Mouse (Mus musculus): Measurements from ENCODE around the gene Wnt3a. TPM values are rescaled to one million over a fixed set of nuclear protein-coding genes. Genes with fewer than 3 reads are reported as not detected.
A peak's percentile ranks its signal among the peaks of the same experiment; 100 is the strongest.

The Wnt3a gene
- polyA plus RNA-seq, 1 experiment from 2014 or later, result not detected

- 4% methylated on average over 57 of the region's 59 CpGs for WGBS
Measured at GRCm38 (mm10) chr11:59228122-59228953, 62.2 kb downstream of the Wnt3a start, which contains the start of gene Arf1. Arf1 (minus strand) TSS chr11:59228270.

DNA sequence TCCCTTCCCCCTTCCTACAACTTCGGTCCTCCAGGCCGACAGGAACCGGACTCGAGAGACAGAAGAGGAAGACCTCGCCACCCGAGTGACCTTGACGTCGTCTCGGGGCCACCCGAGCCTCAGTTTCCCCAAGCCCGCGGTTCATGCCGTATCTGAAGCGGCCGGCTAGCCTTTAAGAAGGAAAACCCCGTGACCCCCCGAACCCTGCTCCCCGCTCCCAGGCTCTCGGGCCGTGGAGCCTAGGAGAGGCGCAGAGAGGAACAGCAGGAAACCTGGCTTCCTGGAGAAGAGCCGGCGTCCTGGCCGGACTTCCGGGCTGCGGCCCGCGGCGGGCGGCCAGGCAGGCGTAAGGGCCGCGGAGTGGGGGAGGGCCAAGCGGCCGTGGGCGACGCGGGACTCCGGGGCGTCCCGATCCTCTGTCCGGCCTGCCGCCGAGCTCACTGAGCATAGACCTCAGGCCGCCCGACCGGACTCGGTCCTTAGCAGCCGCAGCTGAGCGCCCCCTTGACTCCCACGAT, 62.9 kb downstream of the Wnt3a start:
- under 1% methylated on average over 49 of the region's 51 CpGs for WGBS
- H3K36me3 ChIP-seq (ENCODE audit: control insufficient read depth, insufficient read depth), result peaks cover 4% of the 10 kb centered on the region; the same call in 1 of the 2 replicates
- TF ChIP-seq CTCF (IDR thresholded peaks at IDR 0.05; ENCODE audit: low read depth), result no peak

More at GRCm38 (mm10) chr11:59228122-59228953, 62.2 kb downstream of the Wnt3a start, which contains the start of gene Arf1:
- Histone ChIP-seq H3K27me3 (replicated peaks; ENCODE audit: control insufficient read depth, insufficient read depth, low read length) (no peaks in the 10 kb centered on the region), H3K4me2 (replicated peaks; ENCODE audit: low read depth) (peak within 1 kb of the TSS; percentile 74), H3K36me3 (ENCODE audit: control insufficient read depth, insufficient read depth) (peaks cover 4% of the 10 kb centered on the region; the same call in 1 of the 2 replicates), H3K9ac (ENCODE audit: low read depth, low read length) (peak within 1 kb of the TSS; percentile 100), H3K4me3 (ENCODE audit: low read depth, low read length) (peak within 1 kb of the TSS; percentile 99), H3K4me1 (replicated peaks; ENCODE audit: control insufficient read depth, insufficient read depth, low read length) (peaks cover 9% of the 10 kb centered on the region; the same call in 1 of the 2 replicates), H3K27ac (ENCODE audit: low read depth, low read length) (peak within 1 kb of the TSS; percentile 100), H3K9me3 (ENCODE audit: control insufficient read depth) (no peaks in the 10 kb centered on the region)
- ATAC-seq, result peak; percentile 93
- 0 out of 2 replicates have a peak, but pooled peaks have one; percentile 13 for TF ChIP-seq CTCF (IDR thresholded peaks at IDR 0.05; ENCODE audit: low read depth)

GRCm38 (mm10) chr11:59226787-59227603, 63.6 kb downstream of the Wnt3a start:
- peaks cover 17% of the 10 kb centered on the region; the same call in 1 of the 2 replicates for H3K4me1 ChIP-seq (replicated peaks; ENCODE audit: control insufficient read depth, insufficient read depth, low read length)
- peak overlapping the region; percentile 100 for H3K27ac ChIP-seq (ENCODE audit: low read depth, low read length)
- 1% methylated on average over 21 of the region's 21 CpGs for WGBS
- H3K9me3 ChIP-seq (ENCODE audit: control insufficient read depth), result no peaks in the 10 kb centered on the region
- peaks cover 4% of the 10 kb centered on the region; the same call in 1 of the 2 replicates for H3K36me3 ChIP-seq (ENCODE audit: control insufficient read depth, insufficient read depth)
- no peaks in the 10 kb centered on the region for H3K27me3 ChIP-seq (replicated peaks; ENCODE audit: control insufficient read depth, insufficient read depth, low read length)
- peak overlapping the region; percentile 100 for H3K9ac ChIP-seq (ENCODE audit: low read depth, low read length)
- no peak for TF ChIP-seq CTCF (IDR thresholded peaks at IDR 0.05; ENCODE audit: low read depth)
- no peak for ATAC-seq
- H3K4me2 ChIP-seq (replicated peaks; ENCODE audit: low read depth), result peak overlapping the region; percentile 74
- peak overlapping the region; percentile 99 for H3K4me3 ChIP-seq (ENCODE audit: low read depth, low read length)

More for the DNA sequence above, 62.9 kb downstream of the Wnt3a start:
- Histone ChIP-seq H3K4me1 (replicated peaks; ENCODE audit: control insufficient read depth, insufficient read depth, low read length) (peaks cover 12% of the 10 kb centered on the region; the same call in 1 of the 2 replicates), H3K4me3 (ENCODE audit: low read depth, low read length) (peak overlapping the region; percentile 99), H3K4me2 (replicated peaks; ENCODE audit: low read depth) (peak overlapping the region; percentile 74), H3K9ac (ENCODE audit: low read depth, low read length) (peak overlapping the region; percentile 100), H3K27me3 (replicated peaks; ENCODE audit: control insufficient read depth, insufficient read depth, low read length) (no peaks in the 10 kb centered on the region), H3K27ac (ENCODE audit: low read depth, low read length) (peak overlapping the region; percentile 100), H3K9me3 (ENCODE audit: control insufficient read depth) (no peaks in the 10 kb centered on the region)
- ATAC-seq, result peak; percentile 65

DNA sequence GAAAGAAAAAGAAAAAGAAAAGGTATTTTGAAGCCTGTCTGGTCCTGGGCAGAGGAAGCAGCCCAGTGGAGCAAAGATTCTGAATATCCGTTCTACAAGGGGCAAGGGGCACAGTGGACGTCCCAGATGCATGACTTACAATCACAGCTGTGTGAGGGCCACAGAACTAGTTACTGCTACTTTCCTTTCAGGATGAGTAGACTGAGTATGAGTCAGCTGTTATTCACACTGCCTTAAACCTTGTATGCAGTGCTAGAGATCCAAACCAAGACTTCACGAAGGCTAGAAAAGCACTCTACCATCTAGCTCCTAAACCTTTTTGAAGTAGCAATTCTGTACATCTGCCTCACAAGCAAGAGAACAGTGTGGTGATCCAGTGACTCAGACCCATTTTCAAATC, 64.3 kb downstream of the Wnt3a start:
- peaks cover 4% of the 10 kb centered on the region; the same call in 1 of the 2 replicates for H3K36me3 ChIP-seq (ENCODE audit: control insufficient read depth, insufficient read depth)
- 10% methylated on average over 3 of the region's 3 CpGs for WGBS
- 0 out of 2 replicates have a peak overlapping the region, but pooled peaks have one; percentile 100 for H3K9ac ChIP-seq (ENCODE audit: low read depth, low read length)
- H3K27ac ChIP-seq (ENCODE audit: low read depth, low read length), result peak overlapping the region; percentile 1
- no peak for TF ChIP-seq CTCF (IDR thresholded peaks at IDR 0.05; ENCODE audit: low read depth)
- no peaks in the 10 kb centered on the region for H3K9me3 ChIP-seq (ENCODE audit: control insufficient read depth)
- peak overlapping the region; percentile 74 for H3K4me2 ChIP-seq (replicated peaks; ENCODE audit: low read depth)
- no peaks in the 10 kb centered on the region for H3K27me3 ChIP-seq (replicated peaks; ENCODE audit: control insufficient read depth, insufficient read depth, low read length)
- peak overlapping the region; percentile 99 for H3K4me3 ChIP-seq (ENCODE audit: low read depth, low read length)
- peaks cover 24% of the 10 kb centered on the region; the same call in 1 of the 2 replicates for H3K4me1 ChIP-seq (replicated peaks; ENCODE audit: control insufficient read depth, insufficient read depth, low read length)
- ATAC-seq, result no peak

DNA sequence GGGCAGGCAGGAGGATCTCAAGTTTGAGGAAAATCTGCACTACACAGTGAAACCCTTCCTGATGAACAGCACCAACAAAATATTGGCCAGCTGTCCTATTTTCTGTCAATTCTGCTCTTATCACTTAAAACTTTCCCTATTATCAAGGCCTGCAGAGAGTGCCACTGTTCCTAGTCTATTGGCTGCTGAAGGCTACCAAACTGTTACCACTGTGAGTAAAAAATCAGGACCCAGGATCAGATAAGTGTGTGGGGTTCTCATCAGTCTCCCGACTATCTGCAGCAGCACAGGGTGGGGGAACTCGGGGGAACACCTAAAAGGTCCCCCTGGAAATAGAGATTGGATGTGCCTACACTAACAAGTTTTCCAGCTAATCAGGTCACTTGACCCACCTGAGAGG, 65.4 kb downstream of the Wnt3a start:
- Histone ChIP-seq H3K4me3 (ENCODE audit: low read depth, low read length) (peak overlapping the region; percentile 4; the same call in 1 of the 2 replicates), H3K9me3 (ENCODE audit: control insufficient read depth) (no peaks in the 10 kb centered on the region), H3K27ac (ENCODE audit: low read depth, low read length) (no peak overlapping the region; the same call in 1 of the 2 replicates), H3K4me1 (replicated peaks; ENCODE audit: control insufficient read depth, insufficient read depth, low read length) (peaks cover 24% of the 10 kb centered on the region; the same call in 1 of the 2 replicates), H3K27me3 (replicated peaks; ENCODE audit: control insufficient read depth, insufficient read depth, low read length) (no peaks in the 10 kb centered on the region), H3K36me3 (ENCODE audit: control insufficient read depth, insufficient read depth) (peaks cover 4% of the 10 kb centered on the region; the same call in 1 of the 2 replicates), H3K4me2 (replicated peaks; ENCODE audit: low read depth) (peak overlapping the region; percentile 74), H3K9ac (ENCODE audit: low read depth, low read length) (no peak overlapping the region)
- TF ChIP-seq CTCF (IDR thresholded peaks at IDR 0.05; ENCODE audit: low read depth), result no peak
- ATAC-seq, result no peak
- WGBS, result 43% methylated on average over 2 of the region's 2 CpGs
